Comparison of ENCODE assay signal across 7 mouse cellular contexts in the genomic region with DNA sequence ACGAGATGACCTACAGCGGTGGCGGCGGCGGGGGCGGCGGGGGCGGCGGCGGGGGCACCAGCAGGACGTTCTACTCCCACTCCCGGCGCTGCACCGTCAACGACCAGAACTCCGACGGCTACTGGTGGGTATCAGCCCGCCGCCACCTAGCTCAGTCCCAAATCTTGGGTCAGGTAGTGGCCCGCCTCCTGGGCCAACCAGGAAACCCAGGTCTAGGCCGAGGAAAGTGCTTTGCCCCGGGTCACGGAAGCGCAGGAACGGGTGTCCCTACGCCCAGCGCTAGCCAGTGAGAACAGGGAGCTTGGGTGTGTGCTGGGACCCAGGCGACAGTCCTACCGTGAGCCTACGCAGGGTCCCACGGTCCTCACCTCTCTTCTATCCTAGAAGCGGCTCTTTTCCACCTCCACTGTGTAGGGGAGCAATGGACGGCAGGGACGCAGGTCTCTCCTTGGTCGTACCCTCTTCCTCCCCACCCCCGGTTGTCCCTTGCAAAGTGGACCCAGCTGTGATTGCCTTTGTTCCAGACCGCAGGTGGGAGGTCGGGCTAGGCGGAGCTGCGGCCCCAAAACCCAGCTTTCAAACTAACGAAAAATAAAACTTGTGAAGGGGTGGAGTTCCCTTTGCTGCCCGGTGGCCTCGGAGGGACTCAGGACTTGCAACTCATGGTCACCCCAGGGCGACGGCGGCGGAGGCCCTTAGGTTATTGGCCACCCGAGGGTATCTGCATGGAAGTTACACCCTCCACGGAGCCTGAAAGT. TPM values are rescaled to one million over a fixed set of nuclear protein-coding genes. Genes with fewer than 3 reads are reported as not detected.
DNase-seq lines count a peak whose midpoint lies in the region; ATAC-seq and TF ChIP-seq lines count a peak whose summit lies in the region.

No protein-coding gene starts in this region.

- H3K27me3 ChIP-seq in forebrain, embryonic 11.5 days (ENCODE audit: control insufficient read depth, insufficient read depth, low read length) = peaks cover 39% of the 10 kb centered on the region
- 0 out of 2 replicates have a peak, but pooled peaks cover 3% of the 10 kb centered on the region for H3K27me3 ChIP-seq in intestine, postnatal 0 days (replicated peaks; ENCODE audit: control insufficient read depth, insufficient read depth, low read length)
- peaks cover 72% of the 10 kb centered on the region for H3K27me3 ChIP-seq in neural tube, embryonic 15.5 days (replicated peaks)

- under 1% methylated on average over 38 of the region's 49 CpGs for WGBS in forebrain, embryonic 11.5 days
- 1% methylated on average over 43 of the region's 49 CpGs for WGBS in intestine, postnatal 0 days
- 2% methylated on average over 49 of the region's 49 CpGs for WGBS in lung, adult 2 months
- under 1% methylated on average over 43 of the region's 49 CpGs for WGBS in neural tube, embryonic 15.5 days

- TF ChIP-seq CTCF in intestine, postnatal 0 days (IDR thresholded peaks at IDR 0.05; ENCODE audit: low read depth) = no peak
- TF ChIP-seq CTCF in lung, adult 2 months (IDR thresholded peaks at IDR 0.05; ENCODE audit: insufficient read depth, low read length) = no peak

- H3K9ac ChIP-seq in ES-E14 (ENCODE audit: insufficient read depth, low read depth, low read length, poor library complexity, severe bottlenecking) = peak overlapping the region; percentile 46
- peak overlapping the region; percentile 20; the same call in 1 of the 2 replicates for H3K9ac ChIP-seq in forebrain, embryonic 11.5 days (ENCODE audit: low read length)
- H3K9ac ChIP-seq in intestine, postnatal 0 days (ENCODE audit: low read depth, low read length) = peak overlapping the region; percentile 87
- no peak overlapping the region; the same call in 1 of the 2 replicates for H3K9ac ChIP-seq in neural tube, embryonic 15.5 days (replicated peaks)

- peak overlapping the region; percentile 72 to 79 for H3K4me3 ChIP-seq in ES-E14 (ENCODE audit: insufficient read depth in 1 of 2, low read depth in 1 of 2, low read length in 2 of 2, poor library complexity in 1 of 2, severe bottlenecking in 1 of 2)
- H3K4me3 ChIP-seq in forebrain, embryonic 11.5 days (ENCODE audit: low read depth, low read length) = peak overlapping the region; percentile 36
- peak overlapping the region; percentile 62 for H3K4me3 ChIP-seq in intestine, postnatal 0 days (ENCODE audit: low read depth, low read length)
- H3K4me3 ChIP-seq in lung, adult 2 months (replicated peaks; ENCODE audit: extremely low read depth, low read depth, low read length) = peak overlapping the region; percentile 69
- H3K4me3 ChIP-seq in neural tube, embryonic 15.5 days (replicated peaks) = peak overlapping the region; percentile 38

- in situ Hi-C loops in ES-E14 (cut with MboI; ENCODE audit: low sequenced_read_pairs in 2 of 2, unreplicated experiment in 2 of 2) = no loop called here

- peaks cover 2% of the 10 kb centered on the region in 2 experiments; a peak in 1 of 4 replicates for H3K4me1 ChIP-seq in ES-E14 (ENCODE audit: control insufficient read depth in 2 of 2, insufficient read depth in 2 of 2, low read length in 2 of 2, poor library complexity in 1 of 2)
- H3K4me1 ChIP-seq in forebrain, embryonic 11.5 days (replicated peaks; ENCODE audit: control insufficient read depth, insufficient read depth, low read length) = peaks cover 12% of the 10 kb centered on the region
- no peaks in the 10 kb centered on the region for H3K4me1 ChIP-seq in intestine, postnatal 0 days (replicated peaks; ENCODE audit: control insufficient read depth, insufficient read depth, low read length)
- H3K4me1 ChIP-seq in lung, adult 2 months (ENCODE audit: control insufficient read depth, insufficient read depth, low read length) = peaks cover 5% of the 10 kb centered on the region
- H3K4me1 ChIP-seq in neural tube, embryonic 15.5 days = peaks cover 20% of the 10 kb centered on the region

- ATAC-seq in forebrain, embryonic 11.5 days (replicated peaks; ENCODE audit: low FRiP score) = peak; percentile 47
- ATAC-seq in intestine, postnatal 0 days = peak; percentile 44
- ATAC-seq in neural tube, embryonic 15.5 days (ENCODE audit: low FRiP score) = peak; percentile 46; the same call in 1 of the 2 replicates

- H3K27ac ChIP-seq in ES-E14 (ENCODE audit: insufficient read depth, low read depth, low read length, poor library complexity, severe bottlenecking) = no peak overlapping the region
- no peak overlapping the region for H3K27ac ChIP-seq in forebrain, embryonic 11.5 days (ENCODE audit: low read depth, low read length)
- H3K27ac ChIP-seq in intestine, postnatal 0 days (ENCODE audit: low read depth, low read length) = peak overlapping the region; percentile 95
- H3K27ac ChIP-seq in neural tube, embryonic 15.5 days (replicated peaks) = no peak overlapping the region

- peak overlapping the region; percentile 76 for H3K4me2 ChIP-seq in forebrain, embryonic 11.5 days (ENCODE audit: low read depth, low read length, severe bottlenecking)
- peak overlapping the region; percentile 78 for H3K4me2 ChIP-seq in intestine, postnatal 0 days (replicated peaks; ENCODE audit: low read depth)
- H3K4me2 ChIP-seq in neural tube, embryonic 15.5 days = peak overlapping the region; percentile 71

- TF ChIP-seq POLR2A in lung, adult 2 months (IDR thresholded peaks at IDR 0.05; ENCODE audit: borderline replicate concordance, extremely low read depth, low read depth, low read length) = no peak

- intact Hi-C loops in gastrocnemius, postnatal 14 days (cut with DNase I; ENCODE audit: low total_unique reads) = no loop called here

- peak; percentile 7 for DNase-seq in CD4-positive helper T cell, adult 2 months (ENCODE audit: low read depth, low spot score)
- no peak for DNase-seq in ES-E14 (ENCODE audit: low read depth, low spot score)
- peak; percentile 66 for DNase-seq in forebrain, embryonic 11.5 days (ENCODE audit: low spot score)
- peak; percentile 54 for DNase-seq in lung, adult 2 months
- no peak for DNase-seq in gastrocnemius, postnatal 14 days

- no peaks in the 10 kb centered on the region for H3K9me3 ChIP-seq in ES-E14 (ENCODE audit: control insufficient read depth, insufficient read depth, low read depth, low read length)
- H3K9me3 ChIP-seq in forebrain, embryonic 11.5 days (ENCODE audit: control insufficient read depth, low read length) = no peaks in the 10 kb centered on the region
- no peaks in the 10 kb centered on the region for H3K9me3 ChIP-seq in intestine, postnatal 0 days (ENCODE audit: control insufficient read depth)
- no peaks in the 10 kb centered on the region for H3K9me3 ChIP-seq in neural tube, embryonic 15.5 days (replicated peaks)

- H3K36me3 ChIP-seq in ES-E14 (ENCODE audit: control insufficient read depth, insufficient read depth, low read length, poor library complexity, severe bottlenecking) = no peaks in the 10 kb centered on the region
- H3K36me3 ChIP-seq in forebrain, embryonic 11.5 days (ENCODE audit: control insufficient read depth, insufficient read depth, low read length) = no peaks in the 10 kb centered on the region
- no peaks in the 10 kb centered on the region for H3K36me3 ChIP-seq in intestine, postnatal 0 days (ENCODE audit: control insufficient read depth, insufficient read depth)
- no peaks in the 10 kb centered on the region for H3K36me3 ChIP-seq in neural tube, embryonic 15.5 days

TF ChIP-seq in ES-E14, 5 proteins besides CTCF, POLR2A, EP300 and RAD21:
- TF ChIP-seq HCFC1 (IDR thresholded peaks at IDR 0.05; ENCODE audit: borderline replicate concordance, insufficient read depth, low read length) (no peak), ZC3H11A (IDR thresholded peaks at IDR 0.05; ENCODE audit: borderline replicate concordance, low read depth, low read length) (no peak), CHD2 (IDR thresholded peaks at IDR 0.05; ENCODE audit: low read depth, low read length) (no peak), ZNF384 (IDR thresholded peaks at IDR 0.05; ENCODE audit: low read depth, low read length) (no peak), MAFK (IDR thresholded peaks at IDR 0.05; ENCODE audit: insufficient read depth, low read depth, low read length) (no peak)

RNA-seq across cellular contexts. Expression of a gene that starts 0.8 kb away (rescaled TPM):
- 29.4 and 29.9 TPM in 2 replicates for total RNA-seq in ES-E14 (2012; rRNA removed)
- 1.1 and 1.3 TPM in 2 replicates for polyA plus RNA-seq in forebrain, embryonic 11.5 days (2014; fragmentation: Nextera tagmentation; extraction: Ambion mirVana)
- polyA plus RNA-seq in intestine, postnatal 0 days (2015; fragmentation: Nextera tagmentation; extraction: Ambion mirVana) = 14.8 and 15.7 TPM in 2 replicates
- polyA plus RNA-seq in lung, adult 2 months (2012; rRNA removed) = 6.0 and 19.0 TPM in 2 replicates
- polyA plus RNA-seq in neural tube, embryonic 15.5 days (2015; fragmentation: Nextera tagmentation; extraction: Ambion mirVana) = 0.23 and 5.3 TPM in 2 replicates
- under 1 TPM; 0.02 to 0.06 TPM for total RNA-seq in gastrocnemius, postnatal 14 days (2021)

RNA-seq across cellular contexts. Expression of a gene that starts 52.9 kb away (rescaled TPM):
- 74.8 and 83.8 TPM in 2 replicates for total RNA-seq in ES-E14 (2012; rRNA removed)
- polyA plus RNA-seq in forebrain, embryonic 11.5 days (2014; fragmentation: Nextera tagmentation; extraction: Ambion mirVana) = 44.8 and 45.5 TPM in 2 replicates
- polyA plus RNA-seq in intestine, postnatal 0 days (2015; fragmentation: Nextera tagmentation; extraction: Ambion mirVana) = 19.5 and 23.8 TPM in 2 replicates
- 31.6 and 31.7 TPM in 2 replicates for polyA plus RNA-seq in lung, adult 2 months (2012; rRNA removed)
- polyA plus RNA-seq in neural tube, embryonic 15.5 days (2015; fragmentation: Nextera tagmentation; extraction: Ambion mirVana) = 26.6 and 31.0 TPM in 2 replicates
- 1 to 10 TPM; 6.2 to 7.7 TPM for total RNA-seq in gastrocnemius, postnatal 14 days (2021)

Comparison
In these comparisons a context has a peak if more than half of its experiments do, and no peak if none do; other contexts are left out.
1. DNase-seq: peak in CD4-positive helper T cell, adult 2 months (single experiment), forebrain, embryonic 11.5 days (single experiment) and lung, adult 2 months (single experiment); none in ES-E14 (single experiment) and gastrocnemius, postnatal 14 days (single experiment).
2. Peak in every context shown above with its lines, with median percentiles within 50 percentile points of each other: H3K4me3 ChIP-seq, ATAC-seq and H3K4me2 ChIP-seq.